ENCODE assay signal across 9 mouse cellular contexts in the genomic region with DNA sequence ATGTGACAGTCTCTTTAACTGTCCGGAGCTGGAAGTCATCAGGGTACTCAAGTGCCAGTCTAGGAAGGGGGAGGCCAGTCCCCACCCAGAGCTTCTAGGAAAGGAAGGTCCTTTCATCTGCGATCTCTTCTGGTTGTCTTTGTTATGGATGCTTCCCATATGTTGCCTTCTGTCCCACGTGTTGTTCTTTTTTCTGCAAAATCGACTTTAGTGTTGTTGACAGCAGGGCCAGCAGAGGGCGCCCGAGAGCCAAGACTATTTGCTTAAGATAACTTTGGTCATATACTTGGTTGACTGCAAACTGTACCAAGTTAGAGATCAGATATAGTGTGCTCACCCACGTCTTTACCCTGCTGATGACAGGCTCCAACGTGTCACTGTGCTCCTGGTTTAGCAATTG. TPM values are rescaled to one million over a fixed set of nuclear protein-coding genes. Genes with fewer than 3 reads are reported as not detected.
A peak's percentile ranks its signal among the peaks of the same experiment; 100 is the strongest.
DNase-seq lines count a peak whose midpoint lies in the region; ATAC-seq lines count a peak whose summit lies in the region.
"Had no signal": no experiment of that assay in that cellular context is flagged by ENCODE, and none has a peak within 500 bp of the region (broad histone marks: within the 10 kb centered on the region; RNA-seq: fewer than 3 reads in every experiment).

No protein-coding gene starts in this region.

- peak; percentile 62 for ATAC-seq in kidney, embryonic 16.5 days (ENCODE audit: low FRiP score, low TSS enrichment)
- peak; percentile 70; the same call in 1 of the 2 replicates for ATAC-seq in limb, embryonic 13.5 days (ENCODE audit: low FRiP score, low read depth)

- no peaks in the 10 kb centered on the region for H3K9me3 ChIP-seq in kidney, embryonic 16.5 days (ENCODE audit: low read length)
- H3K9me3 ChIP-seq in limb, embryonic 13.5 days: no peaks in the 10 kb centered on the region
- H3K9me3 ChIP-seq: embryonic facial prominence, embryonic 15.5 days had no signal

- no peaks in the 10 kb centered on the region for H3K27me3 ChIP-seq in kidney, embryonic 16.5 days (ENCODE audit: insufficient read depth, low read length)
- no peaks in the 10 kb centered on the region for H3K27me3 ChIP-seq in limb, embryonic 13.5 days
- H3K27me3 ChIP-seq: embryonic facial prominence, embryonic 15.5 days had no signal

- H3K4me2 ChIP-seq in kidney, embryonic 16.5 days (replicated peaks; ENCODE audit: low read depth, low read length): 0 out of 2 replicates have a peak overlapping the region, but pooled peaks have one; percentile 26
- no peak overlapping the region; the same call in 1 of the 2 replicates for H3K4me2 ChIP-seq in limb, embryonic 13.5 days (replicated peaks)
- H3K4me2 ChIP-seq: embryonic facial prominence, embryonic 15.5 days had no signal

- no peak overlapping the region for H3K27ac ChIP-seq in kidney, embryonic 16.5 days (ENCODE audit: low read length)
- no peak overlapping the region for H3K27ac ChIP-seq in limb, embryonic 13.5 days
- H3K27ac ChIP-seq: embryonic facial prominence, embryonic 15.5 days had no signal

- no peak overlapping the region for H3K9ac ChIP-seq in kidney, embryonic 16.5 days (replicated peaks; ENCODE audit: low read length)
- no peak overlapping the region for H3K9ac ChIP-seq in limb, embryonic 13.5 days
- H3K9ac ChIP-seq: embryonic facial prominence, embryonic 15.5 days had no signal

- H3K4me3 ChIP-seq in kidney, embryonic 16.5 days (ENCODE audit: low read length): no peak overlapping the region
- no peak overlapping the region for H3K4me3 ChIP-seq in limb, embryonic 13.5 days
- H3K4me3 ChIP-seq: embryonic facial prominence, embryonic 15.5 days had no signal

- DNase-seq in 3134 (ENCODE audit: extremely low read depth, insufficient read length, low spot score) (peak; percentile 32), ZHBTc4 (ENCODE audit: low read depth, low spot score) (peak; percentile 78)
- peak; percentile 73 to 85 for DNase-seq in cerebellum, postnatal 4 days (ENCODE audit: low spot score in 2 of 2)
- peak; percentile 81 for DNase-seq in gastrocnemius, postnatal 10 days
- DNase-seq in natural killer cell, adult 2 months (ENCODE audit: low spot score in 2 of 2): peak; percentile 16 to 33
- peak; percentile 39 for DNase-seq in telencephalon, adult 2 months (ENCODE audit: low read depth, low spot score)

- no peaks in the 10 kb centered on the region for H3K36me3 ChIP-seq in kidney, embryonic 16.5 days (ENCODE audit: insufficient read depth, low read length)
- H3K36me3 ChIP-seq in limb, embryonic 13.5 days: no peaks in the 10 kb centered on the region
- H3K36me3 ChIP-seq: embryonic facial prominence, embryonic 15.5 days had no signal

- H3K4me1 ChIP-seq in kidney, embryonic 16.5 days (ENCODE audit: insufficient read depth, low read length): no peaks in the 10 kb centered on the region
- H3K4me1 ChIP-seq in limb, embryonic 13.5 days: peaks cover 8% of the 10 kb centered on the region; the same call in 1 of the 2 replicates
- H3K4me1 ChIP-seq: embryonic facial prominence, embryonic 15.5 days had no signal

- WGBS in kidney, embryonic 16.5 days: 7% methylated on average over 8 of the region's 8 CpGs
- WGBS in limb, embryonic 13.5 days: 14% methylated on average over 8 of the region's 8 CpGs

RNA-seq across cellular contexts. Expression of gene Cfap299, which starts 19.5 kb away (rescaled TPM):
- not detected for total RNA-seq in gastrocnemius, postnatal 10 days (2021)
- 0.48 and 0.56 TPM in 2 replicates for polyA plus RNA-seq in kidney, embryonic 16.5 days (2015; fragmentation: Nextera tagmentation; extraction: Ambion mirVana)
- 0.23 and 0.46 TPM in 2 replicates for polyA plus RNA-seq in limb, embryonic 13.5 days (2015; fragmentation: Nextera tagmentation; extraction: Ambion mirVana)

Comparison
In these comparisons a context has a peak if more than half of its experiments do, and no peak if none do; other contexts are left out.
1. DNase-seq: peak in every context shown above with its lines; median percentile 81 in gastrocnemius, postnatal 10 days; 79 in cerebellum, postnatal 4 days; 78 in ZHBTc4; 39 in telencephalon, adult 2 months; 32 in 3134; 24 in natural killer cell, adult 2 months.